Mouse (Mus musculus): ENCODE data around the gene Gpr31b.
"Not testable (repeated sequence)": the region's sequence is repeated elsewhere in the genome, so short reads cannot be mapped to it uniquely, and the experiment has no call there.

DNA sequence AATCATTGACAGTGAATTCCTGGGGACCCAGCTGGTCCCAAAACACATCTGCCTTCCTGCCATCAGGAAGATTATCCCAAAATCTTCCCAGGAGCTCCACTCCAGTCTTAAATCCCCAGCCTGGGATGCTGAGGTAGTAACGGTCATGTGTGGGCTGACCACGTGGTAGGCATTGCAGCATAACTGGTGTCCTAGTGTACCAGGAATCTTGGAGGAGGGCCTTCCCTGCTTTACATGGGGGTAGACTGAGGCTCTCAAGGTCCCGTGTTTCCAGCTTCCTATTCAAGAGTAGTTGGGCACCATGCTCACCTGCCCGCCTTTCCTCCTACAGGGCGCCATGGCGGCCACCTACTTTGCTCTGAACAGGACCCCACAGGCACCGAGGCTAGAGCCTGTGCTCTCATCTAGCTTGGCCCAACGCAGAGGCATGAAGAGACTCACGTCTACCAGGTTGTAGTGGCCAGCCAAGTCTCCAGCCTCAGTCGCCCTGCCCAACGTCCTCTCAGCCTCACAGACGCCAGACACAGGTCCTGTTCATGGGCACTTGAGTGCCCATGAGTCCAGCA is 15.4 kb downstream of the Gpr31b start:
- TF ChIP-seq CTCF (IDR thresholded peaks at IDR 0.05; ENCODE audit: borderline replicate concordance, control insufficient read depth, extremely low read depth, insufficient read depth, low read length, poor library complexity); POLR2A (IDR thresholded peaks at IDR 0.05; ENCODE audit: control insufficient read depth, extremely low read depth, insufficient read depth, low read length, poor library complexity): not testable (repeated sequence)
